Mouse (Mus musculus) inflammation-experienced regulatory T-cells, adult 16 weeks (primary cell): ENCODE measurements around the gene Retnlg. TPM values are rescaled to one million over a fixed set of nuclear protein-coding genes. Genes with fewer than 3 reads are reported as not detected.

Experiments used
- polyA plus RNA-seq: library from polyadenylated mRNA; unstranded; fragments of 100-300 nt; shearing (Covaris generic); gene quantifications from one replicate; pipeline ENCODE4 v1.2.1, GENCODE M21; 2017

Retnlg gene
- not detected for polyA plus RNA-seq

DNA sequence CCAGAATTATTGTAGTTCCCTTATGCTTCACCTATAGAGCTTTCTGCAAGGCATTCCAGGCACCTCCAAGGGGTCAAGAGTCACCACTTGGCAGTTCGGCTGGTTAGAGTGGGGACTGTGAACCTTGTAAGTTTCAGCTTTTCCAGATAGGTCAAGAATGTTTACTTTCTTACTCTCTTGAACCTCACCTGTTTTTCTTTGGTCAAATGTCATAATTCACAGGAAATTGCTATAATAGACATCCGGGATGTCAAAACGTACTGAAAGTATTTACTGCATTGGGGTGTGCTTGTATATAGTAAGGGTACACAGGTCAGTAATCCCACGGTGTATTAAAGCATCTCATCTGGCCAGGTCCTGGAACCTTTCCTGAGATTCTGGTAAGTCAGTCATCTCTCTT lies at the start of gene Retnlg:
TSS of gene Retnlg (plus strand) at position 301 of the 400 bp plus-strand sequence.

DNA sequence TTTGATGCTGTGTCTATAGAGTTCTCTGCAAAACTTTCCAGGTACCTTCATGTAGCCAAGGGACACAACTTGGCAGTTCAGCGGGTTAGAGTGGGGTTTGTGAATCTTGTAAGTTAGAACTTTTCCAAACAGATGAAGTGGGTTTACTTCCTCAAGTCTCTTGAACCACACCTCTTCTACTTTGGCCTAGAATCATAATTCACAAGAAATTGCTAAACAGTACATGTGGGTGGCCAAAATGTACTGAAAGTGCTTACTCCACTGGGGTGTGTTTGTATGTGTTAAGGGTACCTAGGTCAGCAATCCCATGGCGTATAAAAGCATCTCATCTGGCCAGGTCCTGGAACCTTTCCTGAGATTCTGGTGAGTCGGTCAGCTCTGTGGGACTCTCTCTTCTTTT lies 30.2 kb upstream of the Retnlg start, which contains the start of gene Retnla:
TSS of gene Retnla (plus strand) at position 286 of the 400 bp plus-strand sequence.

Other genes with a start within 250 kb of the Retnlg start
- 122 TPM for gene Trat1, start 100.6 kb upstream of the Retnlg start, polyA plus RNA-seq
- gene Retnlb, start 55.8 kb upstream of the Retnlg start, polyA plus RNA-seq, result not detected
- gene Retnla, start 30.1 kb upstream of the Retnlg start, polyA plus RNA-seq, result not detected
- gene Dzip3, start 121.5 kb downstream of the Retnlg start, polyA plus RNA-seq, result 6.6 TPM
- gene Cip2a, start 121.6 kb downstream of the Retnlg start, polyA plus RNA-seq, result 3.3 TPM
- gene Myh15, start 184.9 kb downstream of the Retnlg start, polyA plus RNA-seq, result not detected